Mouse (Mus musculus) forebrain, postnatal 0 days (tissue): ENCODE measurements at regions not wholly inside any gene's neighbourhood (a gene's known extent, or its start where the extent isn't known, plus 50 kb on each side); places are given as distances from the start of the nearest gene placed in this dataset.

ENCODE experiments used
- ATAC-seq: fragments of 200-750 bp; cut with Nextera tagmentation; 2 replicates; pipeline ENCODE4 v1.8.0; 2017; ENCODE audit warnings: mild to moderate bottlenecking, moderate library complexity
- DNase-seq: peaks from one replicate; pipeline ENCODE4 v3.0.0-alpha.2; 2015
- H3K27ac ChIP-seq: fragments of 300-500 bp; sonication (generic); 2 replicates; pipeline ENCODE4 v1.5.1; 2014; ENCODE audit warnings: low read depth, mild to moderate bottlenecking, antibody characterized with exemption, low read length, moderate library complexity, mixed read lengths
- H3K27me3 ChIP-seq: fragments of 300-500 bp; sonication (generic); 2 replicates; pipeline ENCODE4 v1.6.1; 2014; ENCODE audit warnings: mild to moderate bottlenecking, low read length, mixed read lengths; ENCODE audit not compliant: insufficient read depth
- H3K36me3 ChIP-seq: fragments of 300-500 bp; sonication (generic); 2 replicates; pipeline ENCODE4 v1.6.1; 2014; ENCODE audit warnings: mild to moderate bottlenecking, moderate library complexity; ENCODE audit not compliant: insufficient read depth
- H3K4me1 ChIP-seq: fragments of 300-500 bp; sonication (generic); 2 replicates; pipeline ENCODE4 v1.6.1; 2014; ENCODE audit warnings: antibody characterized with exemption; ENCODE audit not compliant: insufficient read depth
- H3K4me2 ChIP-seq: fragments of 300-500 bp; sonication (generic); 2 replicates; pipeline ENCODE4 v1.6.1; 2014; ENCODE audit warnings: low read depth, mild to moderate bottlenecking, moderate library complexity
- H3K4me3 ChIP-seq: fragments of 300-500 bp; sonication (generic); 2 replicates; pipeline ENCODE4 v1.5.1; 2014; ENCODE audit warnings: low read depth, low read length, mixed read lengths
- H3K9ac ChIP-seq: fragments of 300-500 bp; sonication (generic); 2 replicates; pipeline ENCODE4 v1.6.1; 2014; ENCODE audit warnings: mild to moderate bottlenecking
- H3K9me3 ChIP-seq: fragments of 300-500 bp; sonication (generic); 2 replicates; pipeline ENCODE4 v1.6.1; 2016; ENCODE audit warnings: low read length
- CTCF ChIP-seq: sonication (generic); IDR thresholded peaks from 2 replicates; pipeline ENCODE4 v1.5.1; 2016; ENCODE audit warnings: antibody characterized with exemption, control low read depth, low read depth
- WGBS: fragments of 180-500 bp; shearing (Covaris S2); extraction: QIAGEN DNeasy Blood & Tissue Kit; methylation state at CpG from one replicate; pipeline ENCODE4 v1.1.7; 2014; 5-methylcytosine and 5-hydroxymethylcytosine counted together

GRCm38 (mm10) chr7:70119517-70119916 is 247.0 kb downstream of the Nr2f2 start:
- Histone ChIP-seq H3K4me3 (no peak overlapping the region), H3K4me1 (peaks cover 6% of the 10 kb centered on the region; the same call in 1 of the 2 replicates), H3K4me2 (no peak overlapping the region), H3K27ac (no peak overlapping the region), H3K27me3 (0 out of 2 replicates have a peak, but pooled peaks cover 6% of the 10 kb centered on the region), H3K36me3 (no peaks in the 10 kb centered on the region), H3K9me3 (no peaks in the 10 kb centered on the region), H3K9ac (no peak overlapping the region)
- ATAC-seq: no peak
- WGBS: 71% methylated on average over 8 of the region's 8 CpGs
- no peak for DNase-seq
- no peak for TF ChIP-seq CTCF

- peak overlapping the region; percentile 24; the same call in 1 of the 2 replicates for H3K27ac ChIP-seq
- WGBS: 7% methylated on average over 7 of the region's 7 CpGs
Measured at GRCm38 (mm10) chr7:70118971-70119370, 247.6 kb downstream of the Nr2f2 start.

DNA sequence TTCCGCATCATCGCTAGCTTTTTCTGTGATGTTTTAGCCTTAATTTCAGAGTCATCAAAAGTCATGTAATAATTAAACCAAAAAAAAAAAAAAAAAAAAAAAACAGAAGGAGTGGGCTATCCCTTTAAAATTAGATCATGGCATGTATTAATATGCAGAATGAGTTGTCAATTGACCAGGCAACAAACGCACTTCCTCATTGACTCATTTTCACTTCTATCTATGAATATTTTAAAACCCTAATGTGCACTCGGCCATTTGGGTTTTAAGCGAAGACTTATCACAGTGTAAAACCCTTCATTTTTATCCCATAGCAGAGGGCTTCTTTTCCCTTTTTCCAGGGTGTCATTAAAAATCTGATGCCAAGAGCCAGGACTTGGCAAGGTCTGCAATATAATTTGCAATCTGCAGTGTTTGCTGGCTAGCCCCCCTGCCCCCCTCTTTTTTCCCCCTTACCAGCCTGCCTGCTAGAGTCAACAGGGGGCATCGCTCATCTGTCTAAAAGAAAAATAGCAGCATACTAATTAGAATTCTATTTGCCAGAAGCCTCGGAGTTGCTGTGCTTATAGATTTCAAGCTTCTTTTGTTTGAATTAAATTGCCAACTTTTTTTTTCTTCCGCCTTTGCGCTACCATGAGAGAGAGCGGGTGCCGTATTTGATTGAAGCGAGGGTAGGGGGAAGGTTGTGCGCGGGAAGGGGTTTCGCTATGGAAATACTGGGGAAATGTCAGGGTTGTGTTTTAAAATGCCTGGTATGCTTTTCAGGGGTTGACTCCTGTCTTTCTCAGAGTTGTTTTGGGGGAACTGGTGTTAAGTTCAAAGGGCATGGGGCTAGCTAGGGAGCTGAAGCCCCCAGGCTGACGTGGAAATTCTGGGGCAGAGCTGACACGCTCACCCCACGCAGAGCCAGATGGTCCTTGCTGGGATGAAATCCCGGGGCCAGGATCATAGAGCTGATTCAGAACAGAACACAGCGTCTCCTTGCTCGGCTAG is 248.3 kb downstream of the Nr2f2 start:
- peak; percentile 79 for ATAC-seq
- Histone ChIP-seq H3K9ac (no peak overlapping the region), H3K9me3 (no peaks in the 10 kb centered on the region), H3K36me3 (no peaks in the 10 kb centered on the region), H3K4me2 (peak overlapping the region; percentile 54), H3K4me1 (peaks cover 6% of the 10 kb centered on the region; the same call in 1 of the 2 replicates), H3K27ac (peak overlapping the region; percentile 24; the same call in 1 of the 2 replicates), H3K27me3 (0 out of 2 replicates have a peak, but pooled peaks cover 6% of the 10 kb centered on the region), H3K4me3 (peak overlapping the region; percentile 31)
- TF ChIP-seq CTCF: peak; percentile 38; the same call in 1 of the 2 replicates
- 2% methylated on average over 21 of the region's 21 CpGs for WGBS
- DNase-seq: peak; percentile 75

More at GRCm38 (mm10) chr7:70118971-70119370, 247.6 kb downstream of the Nr2f2 start:
- Histone ChIP-seq H3K9me3 (no peaks in the 10 kb centered on the region), H3K36me3 (no peaks in the 10 kb centered on the region), H3K27me3 (0 out of 2 replicates have a peak, but pooled peaks cover 6% of the 10 kb centered on the region), H3K4me2 (peak overlapping the region; percentile 54), H3K4me3 (peak overlapping the region; percentile 31), H3K9ac (no peak overlapping the region), H3K4me1 (peaks cover 6% of the 10 kb centered on the region; the same call in 1 of the 2 replicates)
- ATAC-seq (no peak), DNase-seq (no peak)
- TF ChIP-seq CTCF: no peak

- Histone ChIP-seq H3K4me2 (no peak overlapping the region), H3K27ac (no peak overlapping the region), H3K27me3 (no peaks in the 10 kb centered on the region), H3K9ac (no peak overlapping the region), H3K9me3 (no peaks in the 10 kb centered on the region), H3K4me3 (no peak overlapping the region), H3K36me3 (no peaks in the 10 kb centered on the region), H3K4me1 (0 out of 2 replicates have a peak, but pooled peaks cover 3% of the 10 kb centered on the region)
- ATAC-seq: no peak
- TF ChIP-seq CTCF: no peak
- WGBS: 21% methylated on average over 8 of the region's 8 CpGs
- DNase-seq: no peak
Measured at GRCm38 (mm10) chr7:70109013-70109412, 257.5 kb downstream of the Nr2f2 start.

DNA sequence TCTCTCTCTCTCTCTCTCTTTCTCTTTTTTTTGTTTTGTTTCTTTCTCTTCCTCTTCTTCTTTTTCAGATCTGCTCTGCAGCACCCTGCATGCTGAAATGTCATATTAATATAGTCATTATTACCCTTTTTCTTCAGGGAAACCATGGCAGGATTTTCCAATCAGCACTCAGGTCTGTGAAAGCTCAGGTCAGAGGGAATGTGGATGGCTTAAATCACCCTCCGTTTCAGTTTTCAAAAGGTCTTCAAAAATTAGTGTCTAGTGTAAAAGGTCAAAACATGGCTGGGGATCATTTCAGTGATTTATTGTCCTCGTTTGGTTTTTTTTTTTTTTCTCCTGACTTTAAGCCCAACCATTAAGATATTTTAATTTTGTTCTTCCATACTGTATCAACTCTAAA is 261.5 kb downstream of the Nr2f2 start:
- Histone ChIP-seq H3K4me1 (0 out of 2 replicates have a peak, but pooled peaks cover 3% of the 10 kb centered on the region), H3K9ac (no peak overlapping the region), H3K4me3 (no peak overlapping the region), H3K27me3 (no peaks in the 10 kb centered on the region), H3K36me3 (no peaks in the 10 kb centered on the region), H3K27ac (peak overlapping the region; percentile 36; the same call in 1 of the 2 replicates), H3K4me2 (peak overlapping the region; percentile 15; the same call in 1 of the 2 replicates), H3K9me3 (no peaks in the 10 kb centered on the region)
- ATAC-seq (no peak), DNase-seq (no peak)
- WGBS: 12% methylated on average over 2 of the region's 2 CpGs
- TF ChIP-seq CTCF: no peak

DNA sequence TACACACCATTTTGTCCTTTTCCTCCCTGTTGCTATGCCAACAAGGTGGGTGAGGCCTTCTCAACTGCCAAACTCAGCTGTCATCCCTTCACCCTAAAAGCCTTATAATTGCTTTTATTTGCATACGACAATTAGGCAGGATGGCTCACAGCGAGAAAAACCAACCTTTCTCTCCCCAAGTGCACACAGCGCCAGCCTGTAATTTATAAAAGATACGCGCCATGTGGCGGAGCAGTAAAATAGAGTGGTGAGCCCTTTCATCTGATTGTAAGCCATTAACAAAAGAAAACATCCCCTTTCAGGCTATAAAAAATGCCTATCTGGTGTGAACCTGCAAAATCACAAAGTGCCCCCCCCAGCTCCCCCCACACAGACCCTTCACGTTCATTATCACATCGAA is 262.0 kb downstream of the Nr2f2 start:
- TF ChIP-seq CTCF: no peak
- Histone ChIP-seq H3K4me1 (0 out of 2 replicates have a peak, but pooled peaks cover 3% of the 10 kb centered on the region), H3K27ac (peak overlapping the region; percentile 36; the same call in 1 of the 2 replicates), H3K36me3 (no peaks in the 10 kb centered on the region), H3K9me3 (no peaks in the 10 kb centered on the region), H3K4me3 (no peak overlapping the region), H3K9ac (no peak overlapping the region), H3K4me2 (peak overlapping the region; percentile 15), H3K27me3 (no peaks in the 10 kb centered on the region)
- WGBS: 4% methylated on average over 8 of the region's 8 CpGs
- DNase-seq: peak; percentile 75
- ATAC-seq: peak; percentile 94
